Mouse (Mus musculus) gastrocnemius, postnatal 4 days (tissue): ENCODE measurements around the gene Lmod2. TPM values are rescaled to one million over a fixed set of nuclear protein-coding genes. Genes with fewer than 3 reads are reported as not detected.

Experiments used
- DNase-seq, 2 experiments: peaks; one replicate each; pipeline ENCODE4 v3.0.0; 2021 to 2022; ENCODE audit warnings: low spot score in 2 of 2, mixed read lengths in 2 of 2
- total RNA-seq, 2 experiments: library from RNA; stranded (reverse); gene quantifications; 2 replicates each; pipeline ENCODE4 v1.2.3; 2021

Lmod2 gene
- total RNA-seq, 2 experiments from 2014 or later = 105 to 205 TPM

DNA sequence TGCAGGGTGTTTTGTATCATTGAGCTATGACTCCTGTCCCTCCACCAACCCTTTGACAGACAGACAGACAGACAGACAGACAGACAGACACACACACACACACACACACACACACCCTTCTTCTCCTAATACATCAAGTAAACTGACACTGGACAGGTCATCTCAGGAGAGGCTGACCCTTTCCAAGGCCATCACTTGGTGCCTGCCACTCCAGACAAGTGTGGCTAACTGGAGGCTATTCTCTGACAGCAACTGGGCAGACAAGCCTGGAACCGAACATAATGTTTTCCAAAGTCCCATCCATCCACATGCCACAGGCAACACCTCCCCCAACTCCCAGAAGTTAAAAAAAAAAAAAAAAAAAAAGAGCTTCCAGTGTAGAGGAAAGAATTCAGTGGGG lies 4.1 kb downstream of the Lmod2 start:
- no peak for DNase-seq

DNA sequence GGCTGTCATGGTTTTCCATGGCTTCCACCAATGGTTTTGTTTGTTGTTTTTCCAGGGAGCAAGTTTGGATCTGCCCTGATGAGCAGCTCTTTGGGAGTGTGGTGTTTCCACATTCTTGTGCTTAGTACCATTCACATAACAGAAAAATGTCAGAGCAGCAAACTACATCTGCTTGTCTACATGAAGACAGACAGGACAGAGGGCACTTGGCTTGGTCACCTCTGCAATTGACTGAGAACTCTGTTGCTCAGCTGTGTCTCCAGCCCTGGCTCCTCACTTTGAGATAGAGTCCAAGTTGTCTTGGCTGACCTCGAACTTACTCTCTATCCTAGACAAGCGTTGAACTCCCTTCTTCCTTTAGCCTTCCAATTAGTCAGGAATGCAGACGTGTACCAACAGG lies 4.8 kb downstream of the Lmod2 start:
- no peak for DNase-seq

DNA sequence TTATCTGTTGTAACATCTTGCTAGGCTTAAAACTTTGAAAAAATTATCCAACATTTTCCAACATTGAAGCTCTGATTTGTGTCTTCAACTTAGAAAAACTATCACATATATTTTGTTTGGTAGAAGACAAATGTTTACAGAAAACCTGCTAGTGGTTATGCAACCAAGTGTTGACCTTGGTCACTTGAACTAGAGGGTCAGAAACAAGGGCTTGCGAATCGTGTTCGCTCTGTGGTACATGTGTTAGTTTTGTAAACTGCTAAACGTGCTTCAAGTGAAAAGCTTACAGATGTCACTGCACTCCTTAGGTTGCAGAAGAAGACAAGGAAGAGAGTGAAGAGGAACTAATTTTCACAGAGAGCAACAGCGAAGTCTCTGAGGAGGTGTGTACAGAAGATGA lies 5.4 kb downstream of the Lmod2 start:
- no peak for DNase-seq

DNA sequence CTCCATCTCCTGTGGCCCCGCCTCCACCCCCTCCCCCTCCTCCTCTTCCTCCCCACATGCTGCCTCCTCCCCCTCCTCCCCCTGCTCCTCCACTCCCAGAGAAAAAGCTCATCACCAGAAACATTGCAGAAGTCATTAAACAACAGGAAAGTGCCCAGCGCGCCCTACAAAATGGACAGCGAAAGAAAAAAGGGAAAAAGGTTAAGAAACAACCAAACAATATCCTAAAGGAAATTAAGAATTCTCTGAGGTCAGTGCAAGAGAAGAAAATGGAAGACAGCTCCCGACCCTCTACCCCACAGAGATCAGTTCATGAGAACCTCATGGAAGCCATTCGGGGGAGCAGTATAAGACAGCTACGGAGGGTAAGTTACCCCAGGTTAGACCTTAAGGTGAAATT lies 6.7 kb downstream of the Lmod2 start:
- DNase-seq = no peak

DNA sequence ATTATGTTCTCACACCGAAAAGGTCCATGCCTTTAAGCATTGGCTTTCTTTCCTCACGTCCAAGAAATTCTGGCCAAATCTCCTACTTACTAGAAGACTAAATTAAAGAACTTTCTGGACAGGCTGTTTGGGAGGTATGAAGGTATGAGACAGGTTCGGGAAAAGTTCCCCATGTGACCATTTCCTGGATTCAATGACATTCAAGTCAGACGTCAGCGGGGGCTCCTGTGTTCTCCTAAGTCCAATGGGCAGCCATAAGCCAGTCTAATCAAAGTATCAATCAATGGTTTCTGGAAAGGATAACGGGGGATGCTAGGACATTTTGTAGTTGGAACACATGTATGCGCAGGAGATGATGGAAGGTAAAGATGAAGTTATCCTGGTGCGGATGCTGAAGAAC lies 8.1 kb downstream of the Lmod2 start:
- DNase-seq = no peak

DNA sequence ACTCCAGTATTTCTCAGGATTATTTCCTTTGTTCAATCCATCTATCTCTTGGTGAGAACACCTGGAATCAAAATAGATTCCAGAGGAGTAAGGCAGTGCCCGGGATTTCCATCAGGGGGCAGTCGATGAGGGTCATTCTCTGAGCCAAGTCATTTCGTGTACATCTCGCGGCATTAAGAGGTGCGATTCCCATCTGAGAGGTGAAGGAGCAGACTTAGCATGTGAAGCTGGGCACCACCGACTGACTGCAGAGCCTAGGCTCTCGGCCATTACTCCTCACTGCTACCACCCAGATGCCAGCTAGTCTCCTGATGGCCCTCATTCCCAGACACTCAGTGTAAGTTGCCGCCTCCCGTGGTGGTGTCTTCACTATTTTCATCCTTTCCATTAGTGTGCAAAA lies 8.9 kb downstream of the Lmod2 start:
- no peak for DNase-seq

DNA sequence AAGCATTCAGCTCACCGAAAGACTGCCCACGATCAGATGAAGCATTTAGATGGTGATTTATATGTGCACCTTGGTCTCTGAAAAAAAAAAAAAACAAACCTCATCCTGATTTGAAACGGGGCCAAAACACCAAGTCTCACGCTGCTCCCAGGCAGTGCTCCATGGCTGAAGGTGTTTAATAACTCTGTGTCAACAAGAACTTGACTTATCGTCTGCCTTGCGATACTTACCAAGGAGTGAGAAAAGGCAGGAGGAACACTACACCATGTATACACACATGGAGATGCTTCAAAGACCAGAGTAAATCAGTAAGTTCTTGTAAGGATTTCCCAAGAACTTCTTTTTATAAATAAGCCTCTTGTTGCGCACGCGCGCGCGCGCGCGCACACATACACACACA lies 10.0 kb downstream of the Lmod2 start:
- no peak for DNase-seq

DNA sequence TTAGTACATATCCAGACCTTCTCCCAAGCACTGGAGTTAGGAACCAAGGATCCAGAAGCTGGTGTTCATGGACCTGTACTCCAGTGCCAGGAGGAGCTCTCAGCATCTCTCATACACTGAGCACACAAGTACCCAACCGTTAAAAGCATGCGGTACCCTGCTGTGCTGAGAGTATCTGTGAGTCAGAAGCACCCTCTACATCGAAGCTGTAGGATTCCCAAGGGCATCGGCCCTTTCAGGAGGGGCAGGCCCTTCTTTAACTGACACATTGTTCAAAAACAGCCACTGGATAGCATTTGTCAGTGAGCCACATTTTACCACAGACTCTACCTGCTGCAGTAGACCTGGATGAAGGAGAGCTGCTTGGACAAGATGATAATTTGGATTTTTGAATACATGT lies 10.6 kb downstream of the Lmod2 start:
- DNase-seq = no peak

DNA sequence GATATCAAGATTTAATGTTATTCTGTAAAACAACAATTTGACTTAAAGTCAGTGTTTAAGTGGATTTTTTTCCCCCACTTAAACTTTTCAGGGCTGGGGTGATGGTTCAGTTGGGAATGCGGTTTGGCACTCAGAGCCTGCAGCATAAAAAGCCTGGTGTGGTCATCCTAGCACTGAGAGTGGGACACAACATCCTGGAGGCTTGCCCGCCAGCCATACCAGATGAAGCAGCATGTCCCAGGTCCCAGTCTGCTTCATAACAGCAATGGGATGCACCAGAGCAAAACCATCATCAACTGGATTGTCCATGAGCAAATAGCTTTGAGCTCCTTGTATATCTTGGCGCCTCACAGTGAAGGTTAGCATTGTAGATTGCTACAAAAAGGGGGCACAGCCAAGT lies 11.1 kb downstream of the Lmod2 start:
- no peak for DNase-seq

DNA sequence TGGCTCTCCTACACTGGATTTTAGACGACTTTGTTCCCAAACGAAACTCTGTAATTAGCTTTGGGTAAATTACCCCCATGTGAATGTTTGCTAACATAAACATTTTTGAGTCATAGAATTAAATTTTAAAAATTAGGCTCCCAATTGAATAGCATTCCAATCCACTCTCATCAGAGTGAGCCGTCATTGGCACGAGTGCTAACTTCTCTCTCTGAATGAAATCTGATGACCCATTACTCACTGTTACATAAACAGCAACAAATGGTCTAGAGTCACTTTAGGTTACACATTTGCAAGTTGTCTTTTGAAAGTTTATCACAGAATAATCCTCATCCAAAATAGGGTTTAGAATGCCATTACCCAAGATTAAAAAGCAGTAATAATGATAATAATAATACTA lies 12.0 kb downstream of the Lmod2 start:
- DNase-seq = no peak

DNA sequence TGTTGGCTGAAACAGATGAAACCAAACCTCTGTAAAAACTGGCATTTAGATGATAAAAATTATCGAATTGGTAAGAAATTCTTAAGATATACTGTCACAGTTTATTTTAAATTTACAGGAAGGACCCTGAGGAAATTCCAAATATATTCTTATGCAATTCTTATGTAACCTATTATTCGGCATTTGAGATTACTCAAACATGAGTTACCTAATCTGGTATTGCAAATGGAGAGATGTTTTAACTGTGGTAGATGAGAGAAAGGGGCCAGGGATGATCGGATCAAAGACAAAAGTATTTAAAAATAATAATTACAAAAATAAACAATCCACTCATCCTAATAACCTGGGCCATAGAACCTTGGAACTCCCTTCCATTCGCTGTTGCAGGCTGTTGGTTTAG lies 12.8 kb downstream of the Lmod2 start:
- DNase-seq = no peak

DNA sequence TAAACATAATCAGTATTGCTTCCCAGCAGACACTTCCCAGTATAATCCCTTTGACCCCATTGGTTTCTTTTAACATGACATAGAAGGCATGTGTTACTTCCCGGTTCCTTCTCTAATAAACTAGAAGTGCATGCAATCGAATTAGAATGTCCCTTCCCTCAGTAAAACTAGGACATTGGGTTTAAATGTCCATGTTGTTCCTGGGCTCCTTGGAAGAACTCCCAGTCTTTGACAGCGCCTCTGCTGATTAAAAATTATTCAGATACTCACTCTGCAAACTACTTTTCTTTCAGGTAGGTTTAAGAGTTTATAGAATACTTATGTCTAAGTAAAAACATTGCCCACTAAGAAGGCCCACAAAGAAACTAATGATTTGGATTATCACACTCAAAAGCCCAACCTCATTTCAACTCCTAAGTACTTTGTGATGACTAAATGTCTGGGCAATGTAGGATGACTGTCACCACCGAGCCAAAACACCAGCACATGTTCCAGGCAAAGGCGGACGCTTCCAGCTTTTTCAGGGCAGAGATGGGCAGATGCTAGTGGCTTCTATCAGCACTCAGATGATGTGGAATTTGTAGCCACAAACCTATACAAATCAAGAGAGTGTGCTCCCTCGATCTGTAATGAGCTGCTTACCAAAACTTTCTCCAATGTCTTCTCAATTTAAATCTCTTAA lies 14.7 kb downstream of the Lmod2 start:
- DNase-seq = no peak

DNA sequence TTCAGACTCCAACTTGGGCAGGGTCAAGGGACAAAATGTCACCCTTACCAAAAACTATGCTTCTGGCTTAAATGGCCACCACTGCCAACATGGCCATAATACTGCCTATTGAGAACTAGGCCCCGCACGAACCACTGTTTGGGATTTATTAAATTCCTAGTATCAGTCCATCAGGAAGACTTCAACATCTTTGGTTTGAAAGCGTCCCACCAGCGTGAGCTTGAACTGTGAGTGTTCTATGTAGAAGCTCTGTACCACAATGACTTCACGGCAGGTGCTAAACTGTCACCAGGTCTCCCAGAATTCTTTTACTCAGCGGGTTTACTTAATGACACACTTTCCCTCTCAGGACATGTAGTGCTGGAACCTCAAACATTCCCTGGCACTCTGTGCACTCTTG lies 15.8 kb downstream of the Lmod2 start:
- DNase-seq = no peak

DNA sequence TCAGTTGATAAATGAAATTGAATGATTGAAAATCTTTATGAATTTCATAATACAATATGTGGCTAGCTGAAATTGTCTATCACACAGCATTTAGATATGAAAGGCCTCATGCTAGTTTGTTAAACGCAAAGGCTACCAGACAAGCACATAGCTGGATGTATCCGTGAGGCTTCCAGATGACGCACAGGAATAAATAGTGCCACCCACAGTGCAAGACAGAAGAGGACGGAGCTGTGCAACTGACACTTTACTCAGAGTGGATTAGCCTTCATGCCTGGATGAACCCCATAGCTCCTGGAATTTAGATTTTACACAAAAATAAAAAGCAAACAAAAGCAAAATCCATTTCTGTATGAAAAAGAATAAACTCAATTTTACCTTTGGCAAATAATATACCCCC lies 16.4 kb downstream of the Lmod2 start:
- DNase-seq = no peak

DNA sequence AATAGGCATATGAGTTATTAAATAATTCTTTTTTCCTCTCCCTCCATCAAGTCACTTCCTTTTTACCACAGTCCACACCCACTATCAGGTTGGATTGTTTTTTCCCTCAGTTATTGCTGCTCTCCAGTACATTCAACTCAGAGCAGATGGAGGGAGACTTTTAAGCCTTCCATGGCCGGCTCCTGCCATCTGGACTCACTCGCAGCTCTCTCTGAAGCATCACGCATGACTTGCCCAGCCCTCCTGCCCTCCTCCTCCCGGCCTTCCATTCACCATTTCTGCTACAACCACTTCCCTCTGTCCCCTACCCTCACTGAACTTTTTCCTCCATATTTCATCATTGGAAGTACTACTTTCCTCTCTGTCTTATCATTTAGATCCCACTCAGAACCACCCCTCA lies 19.2 kb downstream of the Lmod2 start:
- no peak for DNase-seq

DNA sequence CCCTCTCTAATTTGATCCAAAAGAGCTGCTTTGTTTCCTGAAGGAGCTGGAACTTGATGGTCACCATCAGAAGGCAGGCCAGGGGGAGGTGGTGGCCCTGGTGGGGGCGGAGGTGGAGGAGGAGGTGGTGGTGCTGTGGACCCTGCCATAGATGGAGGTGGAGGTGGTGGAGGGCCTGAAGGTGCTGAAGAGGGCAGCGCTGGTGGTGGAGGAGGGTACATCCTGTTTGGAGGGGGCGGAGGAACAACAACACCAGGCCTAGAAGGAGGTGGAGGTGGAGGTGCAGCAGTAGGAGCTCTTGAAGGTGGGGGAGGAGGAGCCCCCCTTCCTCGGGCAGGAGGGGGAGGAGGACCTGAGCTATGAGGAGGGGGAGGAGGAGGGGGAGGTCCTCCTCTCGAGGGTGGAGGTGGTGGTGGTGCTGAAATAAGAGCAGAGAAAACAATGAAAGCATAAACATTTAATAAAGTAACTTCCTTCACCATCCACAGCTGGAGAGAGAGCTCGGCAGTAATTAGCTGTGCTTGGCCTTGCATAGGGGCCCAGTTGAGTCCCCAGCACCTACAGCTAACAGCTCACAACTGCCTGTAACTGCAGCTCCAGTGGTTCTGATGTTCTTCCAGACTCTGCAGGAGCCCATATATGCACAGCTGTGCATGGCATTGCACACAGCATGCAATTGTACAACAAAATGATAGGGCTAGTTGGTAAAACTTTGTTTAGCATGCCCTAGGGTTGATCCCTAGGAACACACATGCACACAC lies 21.9 kb downstream of the Lmod2 start:
- DNase-seq = no peak

DNA sequence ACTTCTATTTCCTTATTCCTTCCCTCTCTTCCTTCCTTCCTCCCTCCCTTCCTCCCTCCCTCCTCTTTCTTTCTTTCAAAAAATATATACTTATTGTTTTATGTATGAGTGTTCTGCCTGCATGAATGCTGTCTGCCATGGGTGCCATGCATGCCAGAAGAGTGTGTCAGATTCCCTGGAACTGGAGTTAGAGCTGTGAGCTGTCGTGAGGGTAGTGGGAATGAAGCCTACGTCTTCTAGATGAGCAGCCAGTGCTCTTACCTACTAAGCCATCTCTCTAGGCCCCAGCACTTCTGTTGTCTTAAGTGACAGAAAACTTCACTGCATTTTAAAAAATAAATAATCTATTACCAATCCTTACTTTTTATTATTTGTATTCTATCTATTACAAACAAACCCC lies 23.4 kb downstream of the Lmod2 start:
- DNase-seq = no peak

DNA sequence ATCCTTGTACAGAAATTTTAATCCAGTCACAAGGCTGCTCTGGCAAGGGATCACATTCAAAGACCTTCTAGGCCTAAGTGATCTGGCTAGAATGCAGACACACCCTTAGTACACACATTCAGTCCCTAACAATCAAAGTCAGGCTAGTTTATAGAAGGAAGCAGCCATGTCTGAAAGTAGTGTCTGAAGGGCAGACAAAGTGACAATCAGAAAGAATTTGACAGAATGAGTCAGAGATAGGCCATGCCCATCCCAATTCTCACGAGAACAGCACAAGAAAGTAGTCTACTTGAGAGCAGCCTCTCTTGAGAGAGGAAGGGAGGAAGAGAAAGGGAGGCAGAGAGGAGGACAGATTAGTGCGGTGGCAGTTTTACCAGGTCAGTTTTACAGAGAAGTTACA lies 24.5 kb downstream of the Lmod2 start:
- DNase-seq = no peak

DNA sequence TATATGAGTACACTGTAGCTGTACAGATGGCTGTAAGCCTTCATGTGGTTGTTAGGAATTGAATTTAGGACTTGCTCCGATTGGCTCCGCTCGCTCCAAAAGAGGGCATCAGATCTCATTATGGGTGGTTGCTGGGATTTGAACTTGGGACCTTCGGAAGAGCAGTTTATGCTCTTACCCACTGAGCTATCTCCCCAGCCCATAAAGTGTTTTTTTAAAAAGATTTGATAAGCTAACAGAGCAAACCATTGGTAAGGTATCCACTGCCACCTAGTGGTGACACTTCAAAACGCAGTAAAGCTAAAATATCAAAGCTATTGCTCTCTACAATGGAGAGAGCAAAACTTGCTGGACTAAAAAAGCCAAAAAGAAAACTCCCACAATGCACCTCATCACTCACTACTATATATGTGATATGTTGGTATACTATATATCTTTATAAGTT lies 30.0 kb downstream of the Lmod2 start:
- DNase-seq = peak in 1 of 2 experiments; percentile 51

DNA sequence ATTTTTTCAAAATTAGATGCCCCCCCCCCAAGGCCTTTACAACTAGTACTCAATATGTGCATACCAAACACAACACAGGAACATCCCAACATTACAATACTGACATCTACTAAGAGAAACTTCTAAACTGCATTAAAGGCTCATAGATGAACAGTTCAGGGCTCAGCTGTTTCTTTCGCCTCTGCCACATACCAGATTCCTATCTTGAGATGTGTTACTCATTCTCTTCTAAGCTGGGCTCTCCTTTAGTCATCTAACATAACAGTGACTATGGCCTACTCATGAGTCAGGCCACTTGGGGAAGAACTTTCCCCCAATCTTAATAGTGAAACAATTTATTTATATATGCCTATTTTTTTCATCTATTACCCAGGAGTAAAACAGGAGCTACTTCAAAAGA lies 30.9 kb downstream of the Lmod2 start:
- DNase-seq = no peak

DNA sequence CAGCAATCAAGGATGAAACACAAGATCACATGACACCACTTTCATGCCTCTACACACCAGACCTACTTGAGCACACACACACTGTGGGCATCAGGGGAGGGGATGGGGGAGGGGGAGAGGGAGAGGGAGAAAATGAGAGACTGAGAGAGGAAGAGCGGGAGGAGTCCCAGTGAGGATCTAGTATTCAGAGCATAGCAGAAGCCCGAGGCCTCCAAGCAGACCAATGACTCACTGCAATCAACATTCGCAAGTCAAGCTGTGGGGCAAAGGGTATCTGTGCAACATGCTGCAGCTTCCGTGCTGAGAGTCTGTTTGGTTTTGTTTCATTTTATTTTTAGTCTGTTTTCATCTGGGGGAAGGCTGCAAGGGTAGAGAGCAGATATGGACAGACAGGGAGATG lies 34.5 kb downstream of the Lmod2 start:
- DNase-seq = no peak

DNA sequence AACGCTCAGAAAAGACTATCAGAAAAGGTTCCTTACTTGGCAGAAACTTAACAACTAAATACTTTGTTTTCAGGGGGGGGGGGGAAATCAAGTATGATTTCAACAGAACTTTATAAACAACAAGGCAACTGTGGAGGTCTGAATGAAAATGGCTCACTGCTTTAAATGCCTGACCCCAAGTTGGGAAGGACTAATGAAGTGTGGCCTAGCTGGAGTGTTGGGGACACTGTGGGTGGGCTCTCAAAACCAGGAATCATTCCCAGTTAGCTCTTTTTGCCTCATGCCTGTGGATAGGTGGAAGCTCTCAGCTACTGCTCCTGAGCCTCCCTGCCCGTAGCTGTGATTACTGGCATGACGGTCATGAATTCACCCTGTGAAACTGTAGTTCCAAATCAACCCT lies 36.5 kb downstream of the Lmod2 start:
- DNase-seq = no peak

DNA sequence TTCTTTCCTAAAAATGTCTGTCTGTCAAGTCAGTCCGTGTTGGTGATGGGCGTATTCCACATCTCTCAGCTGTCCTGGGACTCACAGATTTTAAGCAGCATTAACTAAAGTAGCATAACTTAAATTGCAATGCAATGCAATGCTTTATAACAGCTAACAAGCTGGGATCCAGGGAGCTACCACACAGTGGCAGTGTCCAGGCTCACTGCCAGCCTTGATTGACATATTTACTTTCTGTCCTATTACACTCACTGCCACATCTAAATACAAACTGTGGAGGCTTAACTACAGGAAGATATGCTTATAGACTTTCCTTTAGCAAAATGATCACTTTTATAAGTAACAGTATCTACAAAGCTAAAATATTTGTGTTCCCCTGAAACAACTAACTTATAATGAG lies 38.3 kb downstream of the Lmod2 start:
- no peak for DNase-seq
